Mouse (Mus musculus) lung, postnatal 36 days (tissue): ENCODE data around the gene Rab17.

Experiments
- DNase-seq: peaks from one replicate; pipeline ENCODE4 v3.0.0; 2022; ENCODE audit warnings: mixed read lengths

The Rab17 gene

DNA sequence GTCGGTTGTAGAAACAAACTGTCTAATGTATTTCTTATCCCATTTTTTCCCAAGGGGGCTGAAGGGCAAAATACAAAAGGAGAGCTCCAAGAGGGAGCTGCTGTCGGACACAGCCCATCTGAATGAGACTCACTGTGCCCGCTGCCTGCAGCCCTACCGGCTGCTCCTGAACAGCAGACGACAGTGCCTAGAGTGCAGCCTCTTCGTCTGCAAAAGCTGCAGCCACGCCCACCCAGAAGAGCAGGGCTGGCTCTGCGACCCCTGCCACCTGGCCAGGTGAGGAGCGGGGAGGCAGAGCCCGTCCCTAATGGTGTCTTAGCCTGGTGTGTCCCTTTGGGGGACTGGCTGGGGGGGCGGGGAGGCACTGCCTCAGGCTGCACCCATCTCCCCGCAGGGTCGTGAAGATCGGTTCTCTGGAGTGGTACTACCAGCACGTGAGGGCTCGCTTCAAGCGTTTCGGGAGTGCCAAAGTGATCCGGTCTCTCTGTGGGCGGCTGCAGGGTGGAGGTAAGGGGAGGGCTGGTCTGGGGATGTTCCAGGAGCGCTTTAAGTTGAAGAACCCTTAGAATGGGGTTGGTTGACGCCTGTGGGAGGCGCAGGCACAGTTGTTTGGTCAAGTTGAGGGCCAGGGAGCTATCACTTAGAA is 41.4 kb downstream of the Rab17 start:
- DNase-seq, result no peak

DNA sequence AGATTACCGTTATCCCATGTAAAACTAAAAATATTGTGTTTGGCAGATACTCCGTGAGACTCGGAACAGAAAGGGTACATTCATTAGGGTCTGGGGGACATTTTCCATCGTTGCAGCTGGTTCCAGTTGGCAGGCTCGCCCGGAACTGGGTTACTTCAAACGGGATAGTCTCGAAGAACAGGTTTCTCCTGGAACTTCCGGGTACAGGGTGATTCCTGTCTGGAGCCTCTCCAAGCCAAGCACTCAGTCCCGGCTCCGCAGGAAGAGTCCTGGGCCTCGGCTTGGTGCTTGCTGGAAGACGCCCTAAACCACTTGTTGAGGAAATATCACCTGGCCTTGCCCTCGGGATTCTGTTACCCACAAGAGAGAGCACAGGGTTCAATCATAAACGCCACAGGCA is 42.2 kb downstream of the Rab17 start:
- peak; percentile 83 for DNase-seq

DNA sequence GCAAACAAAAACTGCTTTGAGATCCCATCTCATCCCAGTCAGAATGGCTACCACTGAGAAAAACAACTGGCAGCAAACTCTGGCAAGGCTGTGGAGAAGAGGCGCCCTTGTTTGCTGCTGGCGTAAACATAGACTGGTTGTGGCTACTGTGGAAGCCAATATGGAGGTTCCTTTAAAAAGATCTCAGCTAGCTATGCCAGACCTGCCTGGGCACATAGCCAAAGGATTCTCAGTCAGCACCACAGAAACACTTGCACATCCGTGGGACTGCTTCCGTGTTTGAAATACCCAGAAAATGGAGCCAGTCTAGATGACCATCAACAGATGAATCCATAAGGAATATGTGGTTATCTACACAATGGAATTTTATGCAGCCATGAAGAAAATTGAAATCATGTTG is 43.4 kb downstream of the Rab17 start:
- peak; percentile 44 for DNase-seq

DNA sequence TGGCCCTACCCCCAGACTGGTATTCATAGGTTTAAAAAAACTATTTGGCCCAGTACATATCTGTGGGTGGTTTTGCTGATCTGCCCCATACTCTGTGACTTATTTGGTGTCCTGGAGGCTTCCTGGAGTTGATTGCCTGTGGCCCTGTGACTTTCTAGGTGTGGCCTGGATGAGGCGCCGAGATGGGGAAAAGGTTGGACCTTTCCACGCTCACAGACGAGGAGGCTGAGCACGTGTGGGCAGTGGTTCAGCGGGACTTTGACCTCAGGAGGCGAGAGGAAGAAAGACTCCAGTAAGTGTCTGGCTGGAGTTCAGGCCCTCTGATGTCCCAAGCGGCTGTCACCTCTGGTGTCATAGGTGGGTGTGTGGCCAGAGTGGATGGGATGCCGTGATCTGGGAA is 47.8 kb downstream of the Rab17 start:
- no peak for DNase-seq

DNA sequence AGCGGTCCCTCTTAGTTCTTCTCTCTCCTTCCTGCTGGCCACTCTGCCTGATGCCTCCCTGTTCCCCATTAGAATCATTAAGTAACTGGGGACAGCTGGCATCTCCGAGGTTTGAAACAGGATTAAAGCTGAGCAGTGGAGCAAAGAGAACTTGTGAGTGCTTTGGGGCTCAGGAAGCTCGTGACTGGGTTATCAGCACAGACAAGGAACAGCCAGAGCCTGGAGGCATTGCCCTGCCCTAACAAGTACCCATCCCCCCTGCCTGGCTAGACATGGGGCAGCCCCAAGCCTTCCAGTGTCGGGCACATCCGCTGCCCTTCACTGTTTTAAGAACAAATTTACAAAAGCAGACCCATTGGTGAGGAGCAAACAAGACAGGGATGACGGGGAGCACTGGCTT is 52.0 kb downstream of the Rab17 start:
- no peak for DNase-seq

DNA sequence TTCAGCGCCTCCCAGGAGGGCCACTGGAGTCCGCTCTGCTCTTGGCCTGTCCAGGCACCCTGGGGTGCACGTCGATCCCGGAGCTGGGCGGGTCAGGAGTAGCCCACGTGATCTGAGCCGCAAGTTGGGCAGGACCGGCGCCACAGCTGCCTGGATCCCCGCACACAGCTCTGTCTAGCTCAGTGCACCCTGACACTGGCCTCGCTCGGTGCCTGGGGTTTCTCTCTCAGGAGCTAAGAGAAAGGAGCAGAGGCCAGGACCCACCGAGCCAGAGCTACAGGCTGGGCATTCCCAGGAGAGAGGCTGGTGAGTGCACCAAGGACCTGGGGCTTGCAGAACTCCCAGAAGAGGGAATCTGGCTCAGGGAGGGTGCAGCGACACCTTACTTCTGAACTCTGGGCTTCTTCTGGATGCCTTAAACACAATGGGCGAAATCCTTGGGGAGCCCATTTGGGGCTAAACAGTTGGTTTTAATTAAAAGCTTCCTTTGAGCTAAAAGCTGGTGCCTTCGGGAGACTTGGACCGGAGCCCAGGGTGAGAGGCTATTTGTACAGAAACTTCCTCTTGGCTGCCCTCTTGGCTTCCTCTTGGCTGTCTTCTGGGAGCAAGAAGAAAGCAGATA is 54.4 kb downstream of the Rab17 start, which contains the start of gene Mlph:
Gene Mlph (plus strand): TSS at position 138 of the 622 bp plus-strand sequence.
- peak; percentile 82 for DNase-seq

DNA sequence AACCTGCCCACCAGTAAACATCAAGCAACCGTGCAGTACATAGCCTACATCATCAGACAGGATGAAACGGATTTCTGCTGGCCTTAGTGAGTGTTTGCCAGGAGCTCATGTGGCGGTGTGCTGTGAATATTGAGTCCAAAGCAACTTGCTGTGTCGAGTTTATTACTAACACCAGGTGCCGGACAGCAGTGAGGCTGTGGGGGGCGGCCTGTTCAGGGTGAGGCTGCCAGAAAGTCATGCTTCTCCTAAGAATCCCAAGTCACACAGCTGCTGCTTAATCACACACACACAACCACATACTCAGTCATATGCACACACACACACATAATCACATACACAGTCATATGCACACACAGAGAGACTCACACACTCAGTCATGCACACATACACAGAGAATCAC is 56.2 kb downstream of the Rab17 start:
- no peak for DNase-seq

DNA sequence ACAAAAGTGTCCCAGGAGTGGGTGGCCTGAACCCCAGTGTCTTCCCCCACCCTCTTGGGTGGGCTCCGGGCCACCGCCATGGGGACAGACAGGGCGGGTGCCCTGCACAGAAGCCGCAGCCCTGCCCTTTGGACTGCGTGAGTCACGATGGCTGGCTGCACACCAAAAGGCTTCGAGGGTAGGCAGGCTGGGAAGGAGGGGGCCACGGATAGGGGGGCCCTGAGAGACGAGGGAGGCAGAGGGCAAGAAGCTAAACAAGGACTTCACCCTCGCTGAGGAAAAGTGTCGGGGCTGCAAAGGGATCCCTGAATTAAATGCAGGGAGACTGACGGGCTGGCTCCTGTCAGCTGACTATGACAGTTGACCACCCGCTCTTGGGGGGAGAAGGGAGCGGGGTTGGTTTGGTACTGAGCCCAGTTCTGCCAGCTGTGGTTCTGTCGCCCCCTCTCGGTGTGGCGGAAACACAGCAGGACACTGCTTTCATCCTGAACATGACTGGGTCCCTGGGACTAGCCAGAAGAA is 59.8 kb downstream of the Rab17 start:
- peak; percentile 66 for DNase-seq

DNA sequence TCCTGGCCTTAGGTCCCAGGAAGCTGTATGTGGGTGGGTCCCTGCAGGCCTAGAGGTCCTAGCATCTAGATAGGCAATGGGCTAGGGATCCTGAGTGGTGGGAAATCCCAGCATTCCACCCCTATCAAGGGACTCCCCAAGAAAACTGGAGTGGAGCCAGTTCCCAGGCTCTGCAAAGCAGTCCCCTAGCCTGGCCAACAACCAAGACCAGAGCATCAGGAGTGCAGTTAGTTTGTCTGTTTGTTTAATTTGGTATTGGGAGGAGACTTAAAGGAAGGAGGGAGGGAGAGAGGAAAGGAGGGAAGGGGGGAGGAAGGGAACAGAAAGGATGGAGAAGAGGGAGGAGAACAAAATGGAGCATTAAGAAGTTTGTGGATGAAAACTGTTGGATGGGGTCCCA is 60.3 kb downstream of the Rab17 start:
- peak; percentile 42 for DNase-seq
